Mouse (Mus musculus) G1E (cell line): ENCODE measurements around the gene Itgax.

ENCODE experiments used
- CTCF ChIP-seq: IDR thresholded peaks from 2 replicates; pipeline ENCODE4 v1.5.1; 2012; ENCODE audit warnings: low read depth, low read length, inconsistent platforms, mixed read lengths
- GATA2 ChIP-seq: IDR thresholded peaks from 2 replicates; pipeline ENCODE4 v1.6.1; 2012; ENCODE audit warnings: low read depth, low read length, inconsistent platforms, borderline replicate concordance
- TAL1 ChIP-seq: conservative IDR thresholded peaks from 2 replicates; pipeline ENCODE4 v1.6.1; 2012; ENCODE audit warnings: low read depth, low read length, inconsistent platforms, mixed read lengths

DNA sequence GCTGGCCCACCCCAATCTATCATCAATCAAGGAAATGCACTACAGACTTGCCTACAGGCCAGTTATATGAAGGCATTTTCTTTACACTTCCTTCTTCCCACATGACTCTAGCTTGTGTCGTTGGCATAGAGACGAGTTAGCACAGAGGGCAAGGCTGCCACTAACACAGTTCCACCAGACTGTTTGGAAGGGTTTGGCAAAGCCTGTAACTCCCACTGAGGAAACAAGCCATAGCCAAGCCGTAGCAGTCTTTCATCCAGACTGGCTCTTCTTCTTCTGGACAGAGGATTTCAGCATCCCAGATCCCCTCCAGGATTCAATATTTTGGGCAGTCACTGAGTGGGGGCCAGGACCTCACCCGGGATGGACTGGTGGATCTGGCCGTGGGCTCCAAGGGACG, 10.3 kb downstream of the Itgax start:
- TF ChIP-seq CTCF: no peak
- TF ChIP-seq TAL1: no peak
- TF ChIP-seq GATA2: no peak
